Mouse (Mus musculus) lung, embryonic 16.5 days (tissue): ENCODE data around the gene Zan. TPM values are rescaled to one million over a fixed set of nuclear protein-coding genes. Genes with fewer than 3 reads are reported as not detected.

Experiments
- ATAC-seq: fragments of 200-750 bp; cut with Nextera tagmentation; 2 replicates; pipeline ENCODE4 v1.8.0; 2017; ENCODE audit warnings: low read depth, mild to moderate bottlenecking, moderate library complexity
- H3K27ac ChIP-seq: fragments of 300-500 bp; sonication (generic); 2 replicates; pipeline ENCODE4 v1.5.1; 2014; ENCODE audit warnings: mild to moderate bottlenecking, control low read depth, low read length
- H3K27me3 ChIP-seq: fragments of 300-500 bp; sonication (generic); 2 replicates; pipeline ENCODE4 v1.6.1; 2014; ENCODE audit warnings: low read depth, low read length, mixed read lengths; ENCODE audit not compliant: control insufficient read depth, insufficient read depth
- H3K36me3 ChIP-seq: fragments of 300-500 bp; sonication (generic); 2 replicates; pipeline ENCODE4 v1.6.1; 2014; ENCODE audit warnings: low read length; ENCODE audit not compliant: control insufficient read depth, insufficient read depth
- H3K4me1 ChIP-seq: fragments of 300-500 bp; sonication (generic); replicated peaks from 2 replicates; pipeline ENCODE4 v1.6.1; 2014; ENCODE audit warnings: low read length, mixed read lengths; ENCODE audit not compliant: control insufficient read depth, insufficient read depth
- H3K4me2 ChIP-seq: fragments of 300-500 bp; sonication (generic); 2 replicates; pipeline ENCODE4 v1.6.1; 2014; ENCODE audit warnings: low read depth, low read length, control low read depth
- H3K4me3 ChIP-seq: fragments of 300-500 bp; sonication (generic); 2 replicates; pipeline ENCODE4 v1.5.1; 2014; ENCODE audit warnings: mild to moderate bottlenecking, low read length, control low read depth
- H3K9ac ChIP-seq: fragments of 300-500 bp; sonication (generic); 2 replicates; pipeline ENCODE4 v1.6.1; 2014; ENCODE audit warnings: low read length, control low read depth
- H3K9me3 ChIP-seq: fragments of 300-500 bp; sonication (generic); 2 replicates; pipeline ENCODE4 v1.6.1; 2016; ENCODE audit warnings: low read length; ENCODE audit not compliant: control insufficient read depth
- WGBS: fragments of 180-500 bp; shearing (Covaris S2); extraction: QIAGEN DNeasy Blood & Tissue Kit; methylation state at CpG from one replicate; pipeline ENCODE4 v1.1.7; 2014; 5-methylcytosine and 5-hydroxymethylcytosine counted together
- polyA plus RNA-seq: library from polyadenylated mRNA; unstranded; fragments of >200 nt; fragmentation: Nextera tagmentation; extraction: Ambion mirVana; gene quantifications from 2 replicates; pipeline ENCODE4 v1.2.1, GENCODE M21; 2015

Zan gene
- polyA plus RNA-seq, 1 experiment from 2014 or later = 0.53 TPM

DNA sequence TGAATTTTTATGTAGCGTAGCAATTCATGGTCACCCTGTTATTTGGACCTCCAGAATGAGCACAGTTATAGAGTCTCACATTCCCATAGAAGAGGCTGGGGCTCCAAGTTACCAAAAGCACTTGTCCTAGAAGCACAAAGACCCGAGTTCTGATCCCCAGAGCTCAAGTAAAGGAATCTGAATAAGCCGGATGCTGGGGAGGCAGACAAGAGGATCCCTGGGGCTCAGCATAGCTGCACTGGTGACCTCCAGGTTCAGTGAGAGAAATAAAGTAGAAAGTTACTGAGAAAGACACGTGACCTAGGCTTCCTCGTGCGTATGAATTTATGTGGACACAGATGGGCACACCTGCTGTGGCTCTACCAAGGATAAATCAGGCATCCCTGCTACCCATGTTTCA, 141.8 kb downstream of the Zan start:
- no peak overlapping the region for H3K27ac ChIP-seq
- H3K27me3 ChIP-seq = no peaks in the 10 kb centered on the region
- no peak overlapping the region for H3K4me2 ChIP-seq
- 80% methylated on average over 6 of the region's 6 CpGs for WGBS
- no peak overlapping the region for H3K9ac ChIP-seq
- no peaks in the 10 kb centered on the region for H3K36me3 ChIP-seq
- ATAC-seq = no peak
- peaks cover 31% of the 10 kb centered on the region for H3K4me1 ChIP-seq
- H3K9me3 ChIP-seq = no peaks in the 10 kb centered on the region
- H3K4me3 ChIP-seq = no peak overlapping the region

DNA sequence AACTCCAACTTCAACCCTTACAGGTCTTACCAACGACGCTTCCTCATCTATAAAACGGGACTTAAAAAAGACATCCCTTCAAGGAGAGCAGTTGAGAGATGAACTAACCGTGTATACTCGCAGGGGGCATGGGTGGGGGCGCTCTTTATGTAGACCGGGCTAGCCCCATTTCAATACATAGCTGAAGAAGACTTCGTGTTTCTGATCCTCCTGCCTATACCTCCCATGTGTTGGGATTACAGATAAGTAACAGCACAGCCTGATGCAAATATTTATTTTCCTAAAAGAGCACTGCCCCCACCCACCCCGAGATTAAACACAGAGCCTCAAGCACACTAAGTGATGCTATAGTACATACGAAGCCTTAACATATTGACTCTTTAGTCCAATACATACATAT, 142.5 kb downstream of the Zan start:
- WGBS = 39% methylated on average over 10 of the region's 10 CpGs
- H3K27me3 ChIP-seq = no peaks in the 10 kb centered on the region
- H3K4me1 ChIP-seq = peaks cover 24% of the 10 kb centered on the region
- ATAC-seq = no peak
- peak overlapping the region; percentile 64 for H3K4me3 ChIP-seq
- no peaks in the 10 kb centered on the region for H3K9me3 ChIP-seq
- H3K36me3 ChIP-seq = no peaks in the 10 kb centered on the region
- H3K4me2 ChIP-seq = peak overlapping the region; percentile 82
- peak overlapping the region; percentile 14 for H3K27ac ChIP-seq
- H3K9ac ChIP-seq = peak overlapping the region; percentile 19; the same call in 1 of the 2 replicates

DNA sequence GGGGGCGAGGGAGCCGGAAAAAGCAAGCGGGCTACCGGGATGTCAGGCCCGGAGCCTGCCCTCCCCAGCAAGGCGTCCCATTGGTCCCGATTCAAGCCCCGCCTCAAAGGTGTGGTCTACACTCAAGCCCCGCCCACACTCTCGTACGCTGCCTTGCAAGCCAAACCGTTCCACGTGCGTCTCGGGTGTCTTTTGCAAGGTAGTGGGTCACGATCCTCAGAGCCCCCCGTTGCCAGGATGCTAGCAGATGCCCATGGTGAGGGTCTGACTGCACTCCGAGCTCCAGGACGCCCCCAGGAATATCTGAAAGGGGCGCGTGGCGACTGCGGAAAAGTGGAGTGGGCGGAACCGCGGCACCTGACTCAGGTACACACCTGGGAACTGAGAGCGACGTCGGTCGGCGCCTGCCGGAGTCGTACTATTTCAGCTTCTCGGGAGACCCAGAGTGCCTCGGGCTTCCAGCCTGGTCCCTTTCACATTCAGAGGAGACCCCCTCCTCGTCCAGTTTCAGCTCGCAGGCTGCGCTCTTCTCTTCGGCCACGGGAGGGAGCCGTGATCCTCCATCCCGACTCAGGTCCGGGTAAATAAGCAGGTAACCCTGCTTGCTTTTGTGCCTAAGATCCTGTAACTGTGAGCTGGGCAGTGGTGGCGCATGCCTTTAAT, 143.2 kb downstream of the Zan start, which contains the start of gene Slc12a9:
TSS of gene Slc12a9 (minus strand) at position 86 of the 663 bp plus-strand sequence.
- no peaks in the 10 kb centered on the region for H3K36me3 ChIP-seq
- H3K9me3 ChIP-seq = no peaks in the 10 kb centered on the region
- no peaks in the 10 kb centered on the region for H3K27me3 ChIP-seq
- peak within 1 kb of the TSS; percentile 64 for H3K4me3 ChIP-seq
- H3K4me1 ChIP-seq = peaks cover 20% of the 10 kb centered on the region
- peak; percentile 94 for ATAC-seq
- WGBS = under 1% methylated on average over 44 of the region's 44 CpGs
- H3K4me2 ChIP-seq = peak within 1 kb of the TSS; percentile 82
- peak within 1 kb of the TSS; percentile 30 for H3K27ac ChIP-seq
- H3K9ac ChIP-seq = peak within 1 kb of the TSS; percentile 80

DNA sequence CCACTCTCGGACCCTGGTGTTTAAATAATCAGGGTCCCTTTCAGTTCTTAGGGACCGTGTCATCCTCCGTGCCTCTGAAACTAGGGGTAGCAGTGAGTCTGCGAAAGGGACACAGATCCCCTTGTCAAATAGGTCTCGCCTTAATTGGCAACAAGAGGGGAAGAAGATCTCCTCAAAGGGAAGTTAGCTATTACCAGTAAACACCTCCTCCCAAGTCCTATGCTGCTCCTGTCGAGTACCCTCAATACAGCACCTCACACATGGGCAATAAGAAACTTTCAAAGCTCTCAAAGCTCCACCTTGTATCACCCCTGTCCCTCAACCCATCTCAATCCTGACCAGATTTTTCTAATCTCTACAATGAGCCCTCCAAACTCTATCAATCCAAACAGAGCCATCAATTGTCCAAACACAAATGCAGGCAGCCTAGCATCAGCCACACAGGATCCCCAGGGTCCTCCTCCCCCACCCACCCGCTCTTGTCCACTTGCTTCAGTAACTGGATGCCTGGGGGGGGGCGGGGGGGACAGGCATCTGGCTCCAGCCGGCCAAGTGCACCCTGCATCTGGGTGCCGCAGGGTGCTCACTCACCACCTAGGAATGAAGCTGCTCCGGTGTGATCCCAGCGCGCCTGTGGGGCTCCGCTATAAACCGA, 143.9 kb downstream of the Zan start:
- Histone ChIP-seq H3K27me3 (no peaks in the 10 kb centered on the region), H3K9me3 (no peaks in the 10 kb centered on the region), H3K4me1 (peaks cover 19% of the 10 kb centered on the region), H3K9ac (peak overlapping the region; percentile 80), H3K27ac (peak overlapping the region; percentile 30), H3K36me3 (peaks cover 3% of the 10 kb centered on the region; the same call in 1 of the 2 replicates), H3K4me2 (peak overlapping the region; percentile 82), H3K4me3 (peak overlapping the region; percentile 64)
- peak; percentile 2; the same call in 1 of the 2 replicates for ATAC-seq
- 16% methylated on average over 15 of the region's 15 CpGs for WGBS

DNA sequence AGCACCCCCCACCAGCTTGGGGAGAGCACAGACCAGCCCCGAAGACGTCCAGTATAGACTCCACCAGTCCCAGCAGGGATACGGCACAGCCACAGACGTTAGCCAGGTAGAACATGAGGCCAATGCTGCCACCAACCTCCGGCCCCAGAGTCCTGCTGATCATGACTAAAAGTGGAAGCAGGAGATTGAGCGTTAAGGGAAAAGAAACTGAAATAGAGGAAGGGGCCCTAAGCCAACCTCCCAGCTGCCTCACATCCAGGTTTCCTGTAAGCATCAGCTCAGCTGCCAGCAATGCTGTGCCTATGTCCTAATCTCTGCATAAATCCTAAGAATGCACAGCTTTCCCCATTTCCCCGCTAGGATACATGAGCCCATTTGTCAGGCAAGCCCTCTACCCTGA, 146.0 kb downstream of the Zan start:
- no peak overlapping the region for H3K9ac ChIP-seq
- H3K4me3 ChIP-seq = no peak overlapping the region
- H3K27me3 ChIP-seq = no peaks in the 10 kb centered on the region
- ATAC-seq = no peak
- no peak overlapping the region for H3K27ac ChIP-seq
- H3K9me3 ChIP-seq = no peaks in the 10 kb centered on the region
- peaks cover 13% of the 10 kb centered on the region for H3K4me1 ChIP-seq
- 86% methylated on average over 7 of the region's 7 CpGs for WGBS
- H3K36me3 ChIP-seq = peaks cover 3% of the 10 kb centered on the region; the same call in 1 of the 2 replicates
- H3K4me2 ChIP-seq = no peak overlapping the region

Other genes with a start within 250 kb of the Zan start
- 1.9 and 2.6 TPM in 2 replicates for gene Ache, start 189.5 kb downstream of the Zan start, polyA plus RNA-seq
- 5.1 and 5.6 TPM in 2 replicates for gene Ufsp1, start 182.4 kb downstream of the Zan start, polyA plus RNA-seq
- gene Srrt, start 169.4 kb downstream of the Zan start, polyA plus RNA-seq = 141 and 144 TPM in 2 replicates
- gene Trip6, start 162.7 kb downstream of the Zan start, polyA plus RNA-seq = 90.5 and 94.0 TPM in 2 replicates
- 11.6 and 12.5 TPM in 2 replicates for gene Slc12a9, start 143.5 kb downstream of the Zan start, polyA plus RNA-seq
- 50.7 and 56.9 TPM in 2 replicates for gene Ephb4, start 127.0 kb downstream of the Zan start, polyA plus RNA-seq
- gene Pop7, start 25.5 kb upstream of the Zan start, polyA plus RNA-seq = 50.4 and 54.4 TPM in 2 replicates
- gene Gigyf1, start 41.5 kb upstream of the Zan start, polyA plus RNA-seq = 10.7 and 10.9 TPM in 2 replicates
- gene Epo, start 56.2 kb upstream of the Zan start, polyA plus RNA-seq = 0.31 and 0.98 TPM in 2 replicates
- gene Gnb2, start 56.4 kb upstream of the Zan start, polyA plus RNA-seq = 379 and 400 TPM in 2 replicates
- 0.51 and 0.60 TPM in 2 replicates for gene Actl6b, start 76.5 kb upstream of the Zan start, polyA plus RNA-seq
- gene Tfr2, start 92.8 kb upstream of the Zan start, polyA plus RNA-seq = 0.46 and 1.4 TPM in 2 replicates
- 30.4 and 30.7 TPM in 2 replicates for gene Mospd3, start 124.0 kb upstream of the Zan start, polyA plus RNA-seq
- gene Pcolce, start 136.7 kb upstream of the Zan start, polyA plus RNA-seq = 119 and 123 TPM in 2 replicates
- gene Fbxo24, start 151.9 kb upstream of the Zan start, polyA plus RNA-seq = 0.13 and 0.15 TPM in 2 replicates
- 34.2 and 42.6 TPM in 2 replicates for gene Lrch4, start 152.1 kb upstream of the Zan start, polyA plus RNA-seq
- 14.8 and 18.1 TPM in 2 replicates for gene Gm20605, start 152.1 kb upstream of the Zan start, polyA plus RNA-seq
- 9.7 and 12.4 TPM in 2 replicates for gene Sap25, start 164.3 kb upstream of the Zan start, polyA plus RNA-seq
- gene Irs3, start 168.7 kb upstream of the Zan start, polyA plus RNA-seq = 0.38 TPM in 1 of 2 replicates, not detected in the other
- 14.2 and 16.3 TPM in 2 replicates for gene Agfg2, start 207.7 kb upstream of the Zan start, polyA plus RNA-seq